Mouse (Mus musculus): ENCODE measurements around the gene Nmt1. TPM values are rescaled to one million over a fixed set of nuclear protein-coding genes. Genes with fewer than 3 reads are reported as not detected.

The Nmt1 gene
- total RNA-seq (2012; rRNA removed) (70.5 and 85.1 TPM in 2 replicates), polyA plus RNA-seq (2012; ENCODE audit: insufficient read depth in 1 of 2, insufficient read length in 2 of 2, low read depth in 1 of 2, low replicate concordance in 2 of 2, missing spikeins in 1 of 2) (100 to 1,000 TPM in 1 of 2 experiments, 10 to 100 TPM in 1; 29.8 to 147 TPM)

DNA sequence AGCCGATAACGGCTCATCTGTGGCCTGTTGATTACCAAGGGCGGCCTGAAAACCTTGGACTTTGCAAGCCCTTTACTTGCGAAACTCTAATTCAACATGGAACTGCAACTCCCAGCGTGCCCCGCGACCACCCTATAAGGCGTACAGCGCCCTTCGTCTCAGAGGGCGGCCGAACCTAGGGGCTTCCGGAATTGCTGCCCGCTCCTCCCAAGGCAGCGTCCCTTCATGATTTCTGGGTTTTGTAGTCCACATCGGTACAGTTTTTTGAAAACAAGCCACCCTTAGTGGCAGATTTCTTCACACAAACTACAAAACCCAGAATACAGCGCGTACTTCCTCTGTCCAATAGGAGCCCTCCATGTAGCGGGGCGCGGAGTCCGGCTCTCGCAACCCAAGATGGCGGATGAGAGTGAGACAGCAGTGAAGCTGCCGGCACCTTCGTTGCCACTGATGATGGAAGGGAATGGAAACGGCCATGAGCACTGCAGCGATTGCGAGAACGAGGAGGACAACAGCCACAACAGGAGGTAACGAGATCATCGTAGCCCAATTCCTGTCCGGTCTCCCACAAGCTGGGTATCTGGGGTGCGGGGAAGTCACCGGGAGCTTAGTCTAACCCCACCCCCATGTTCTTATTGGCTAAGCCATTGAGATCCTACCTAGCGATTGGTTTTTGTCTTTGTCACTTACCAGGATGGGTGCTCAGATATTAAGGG is at the start of gene Nmt1, which contains the start of gene Dcakd:
Nmt1 (plus strand) TSS at position 15 of the 716 bp plus-strand sequence.
Dcakd (minus strand) TSS at position 158 of the 716 bp plus-strand sequence.
- Histone ChIP-seq H3K4me3 (ENCODE audit: control insufficient read depth in 1 of 2, insufficient read depth in 1 of 2, low read depth in 2 of 2, low read length in 2 of 2) (peak within 1 kb of the TSS; percentile 77 to 88), H3K9ac (ENCODE audit: control insufficient read depth, low read depth, low read length, poor library complexity, severe bottlenecking) (peak within 1 kb of the TSS; percentile 90), H3K27ac (ENCODE audit: control insufficient read depth, low read depth, low read length) (peak within 1 kb of the TSS; percentile 89), H3K4me1 (ENCODE audit: control insufficient read depth in 1 of 2, insufficient read depth in 2 of 2, low read length in 2 of 2) (peaks cover 0 to 14% of the 10 kb centered on the region in 2 experiments; a peak in 2 of 4 replicates), H3K27me3 (ENCODE audit: control insufficient read depth in 1 of 2, insufficient read depth in 2 of 2, low read length in 2 of 2) (no peaks in the 10 kb centered on the region), H3K79me2 (ENCODE audit: control insufficient read depth, insufficient read depth, low read length, poor library complexity) (peaks cover 55% of the 10 kb centered on the region), H3K9me3 (replicated peaks; ENCODE audit: insufficient read depth, low read length) (no peaks in the 10 kb centered on the region), H3K36me3 (ENCODE audit: control insufficient read depth in 1 of 2, insufficient read depth in 2 of 2, low read length in 2 of 2) (peaks cover 0 to 31% of the 10 kb centered on the region in 2 experiments; a peak in 3 of 4 replicates)
- peak; percentile 99 for DNase-seq (ENCODE audit: low read depth, low spot score)
- no peak for TF ChIP-seq CHD1 (IDR thresholded peaks at IDR 0.05; ENCODE audit: low read depth, low read length)
- no peak; the same call in 1 of the 2 replicates for TF ChIP-seq TAL1 (IDR thresholded peaks at IDR 0.05; ENCODE audit: low read length)
- no peak for TF ChIP-seq CTCF (IDR thresholded peaks at IDR 0.05 in 2 of 3, conservative IDR thresholded peaks at IDR 0.05 in 1 of 3; ENCODE audit: control insufficient read depth in 1 of 3, insufficient read depth in 1 of 3, low read depth in 2 of 3, low read length in 3 of 3, poor library complexity in 1 of 3, severe bottlenecking in 1 of 3)
- TF ChIP-seq UBTF (IDR thresholded peaks at IDR 0.05; ENCODE audit: borderline replicate concordance, insufficient read depth, low read depth, low read length) = no peak
- TF ChIP-seq MAZ (IDR thresholded peaks at IDR 0.05; ENCODE audit: low read depth, low read length) = peak; percentile 81; the same call in 1 of the 2 replicates
- TF ChIP-seq BHLHE40 (IDR thresholded peaks at IDR 0.05; ENCODE audit: borderline replicate concordance, low read depth, low read length) = no peak
- TF ChIP-seq TCF12 (IDR thresholded peaks at IDR 0.05; ENCODE audit: low read depth, low read length) = peak; percentile 86
- no peak for TF ChIP-seq SMC3 (IDR thresholded peaks at IDR 0.05; ENCODE audit: low read depth, low read length)
- 0 out of 2 replicates have a peak, but pooled peaks have one; percentile 25 for TF ChIP-seq USF1 (IDR thresholded peaks at IDR 0.05; ENCODE audit: low read depth, low read length)
- peak; percentile 66; the same call in 1 of the 2 replicates for TF ChIP-seq MAX (IDR thresholded peaks at IDR 0.05; ENCODE audit: low read length)
- peak; percentile 85 for TF ChIP-seq NELFE (IDR thresholded peaks at IDR 0.05; ENCODE audit: low read depth, low read length)
- no peak for TF ChIP-seq ZC3H11A (IDR thresholded peaks at IDR 0.05; ENCODE audit: low read depth, low read length)
- no peak for TF ChIP-seq RCOR1 (IDR thresholded peaks at IDR 0.05; ENCODE audit: low read depth, low read length)
- peak; percentile 69; the same call in 1 of the 2 replicates for TF ChIP-seq MXI1 (IDR thresholded peaks at IDR 0.05; ENCODE audit: low read depth, low read length)
- 0 out of 2 replicates have a peak, but pooled peaks have one; percentile 2 for TF ChIP-seq GATA1 (IDR thresholded peaks at IDR 0.05; ENCODE audit: low read depth, low read length)
- TF ChIP-seq TBP (IDR thresholded peaks at IDR 0.05; ENCODE audit: low read depth, low read length) = peak; percentile 95
- TF ChIP-seq E2F4 (IDR thresholded peaks at IDR 0.05; ENCODE audit: borderline replicate concordance, low read depth, low read length) = peak; percentile 75; the same call in 1 of the 2 replicates
- peak; percentile 24 for TF ChIP-seq ETS1 (IDR thresholded peaks at IDR 0.05; ENCODE audit: low read depth, low read length)
- peak; percentile 87 for TF ChIP-seq CHD2 (IDR thresholded peaks at IDR 0.05; ENCODE audit: low read length)
- peak; percentile 99 for TF ChIP-seq ELF1 (IDR thresholded peaks at IDR 0.05; ENCODE audit: low read depth, low read length)
- TF ChIP-seq KAT2A (conservative IDR thresholded peaks at IDR 0.05; ENCODE audit: low read depth, low read length) = peak; percentile 100
- no peak for TF ChIP-seq POLR2AphosphoS5 (IDR thresholded peaks at IDR 0.05; ENCODE audit: borderline replicate concordance, low read depth, low read length)
- TF ChIP-seq EP300 (IDR thresholded peaks at IDR 0.05; ENCODE audit: low read depth in 1 of 2, low read length in 2 of 2) = no peak; a peak in 1 of 4 replicates
- no peak for TF ChIP-seq ZKSCAN1 (IDR thresholded peaks at IDR 0.05; ENCODE audit: low read depth, low read length)
- no peak for TF ChIP-seq MAFK (IDR thresholded peaks at IDR 0.05; ENCODE audit: borderline replicate concordance, low read depth, low read length)
- TF ChIP-seq GABPA (IDR thresholded peaks at IDR 0.05; ENCODE audit: low read depth, low read length) = no peak
- no peak for TF ChIP-seq USF2 (IDR thresholded peaks at IDR 0.05; ENCODE audit: borderline replicate concordance in 1 of 2, insufficient read depth in 1 of 2, low read depth in 1 of 2, low read length in 2 of 2)
- peak; percentile 66; the same call in 1 of the 2 replicates for TF ChIP-seq ZMIZ1 (IDR thresholded peaks at IDR 0.05; ENCODE audit: low read depth, low read length)
- TF ChIP-seq MEF2A (IDR thresholded peaks at IDR 0.05; ENCODE audit: extremely low read depth, insufficient replicate concordance, low read depth, low read length, poor library complexity, severe bottlenecking) = no peak
- TF ChIP-seq MYC (IDR thresholded peaks at IDR 0.05; ENCODE audit: low read depth, low read length) = peak; percentile 40; the same call in 1 of the 2 replicates
- TF ChIP-seq POLR2A (IDR thresholded peaks at IDR 0.05; ENCODE audit: control insufficient read depth in 1 of 2, insufficient read depth in 1 of 2, low read depth in 1 of 2, low read length in 2 of 2, poor library complexity in 1 of 2) = peak; percentile 80 to 95
- TF ChIP-seq SIN3A (IDR thresholded peaks at IDR 0.05; ENCODE audit: low read length) = peak; percentile 80; the same call in 1 of the 2 replicates
- TF ChIP-seq POLR2AphosphoS2 (IDR thresholded peaks at IDR 0.05; ENCODE audit: low read length) = peak; percentile 75; the same call in 1 of the 2 replicates
- TF ChIP-seq ZNF384 (IDR thresholded peaks at IDR 0.05; ENCODE audit: low read depth, low read length) = peak; percentile 72
- TF ChIP-seq RAD21 (IDR thresholded peaks at IDR 0.05; ENCODE audit: low read depth, low read length) = no peak

All from MEL (cell line).